Mouse (Mus musculus) embryonic facial prominence, embryonic 13.5 days (tissue): Measurements from ENCODE around the gene Hist3h2ba. TPM values are rescaled to one million over a fixed set of nuclear protein-coding genes. Genes with fewer than 3 reads are reported as not detected.

Source experiments
- ATAC-seq: fragments of 200-750 bp; cut with Nextera tagmentation; 2 replicates; pipeline ENCODE4 v1.8.0; 2017; ENCODE audit warnings: low read depth; ENCODE audit not compliant: insufficient number of reproducible peaks, insufficient read depth, low FRiP score, low TSS enrichment
- H3K27ac ChIP-seq: fragments of 300-500 bp; sonication (generic); 2 replicates; pipeline ENCODE4 v1.5.1; 2015; ENCODE audit warnings: moderate library complexity, mild to moderate bottlenecking, inconsistent platforms
- H3K27me3 ChIP-seq: fragments of 300-500 bp; sonication (generic); 2 replicates; pipeline ENCODE4 v1.6.1; 2015; ENCODE audit warnings: mild to moderate bottlenecking, inconsistent platforms
- H3K36me3 ChIP-seq: fragments of 300-500 bp; sonication (generic); 2 replicates; pipeline ENCODE4 v1.6.1; 2015; ENCODE audit warnings: mild to moderate bottlenecking, inconsistent platforms
- H3K4me1 ChIP-seq: fragments of 300-500 bp; sonication (generic); 2 replicates; pipeline ENCODE4 v1.6.1; 2015; ENCODE audit warnings: inconsistent platforms
- H3K4me2 ChIP-seq: fragments of 300-500 bp; sonication (generic); 2 replicates; pipeline ENCODE4 v1.6.1; 2015; ENCODE audit warnings: moderate library complexity, mild to moderate bottlenecking, inconsistent platforms
- H3K4me3 ChIP-seq: fragments of 300-500 bp; sonication (generic); 2 replicates; pipeline ENCODE4 v1.5.1; 2015; ENCODE audit warnings: mild to moderate bottlenecking, inconsistent platforms
- H3K9ac ChIP-seq: fragments of 300-500 bp; sonication (generic); 2 replicates; pipeline ENCODE4 v1.6.1; 2015; ENCODE audit warnings: mild to moderate bottlenecking, inconsistent platforms
- H3K9me3 ChIP-seq: fragments of 300-500 bp; sonication (generic); 2 replicates; pipeline ENCODE4 v1.6.1; 2016; ENCODE audit warnings: inconsistent platforms
- WGBS: fragments of 180-500 bp; shearing (Covaris S2); methylation state at CpG from one replicate; pipeline ENCODE4 v1.1.7; 2015; ENCODE audit warnings: mixed read lengths; 5-methylcytosine and 5-hydroxymethylcytosine counted together
- polyA plus RNA-seq: library from polyadenylated mRNA; unstranded; fragments of >200 nt; fragmentation: Nextera tagmentation; extraction: Ambion mirVana; gene quantifications from 2 replicates; pipeline ENCODE4 v1.2.1, GENCODE M21; 2015

The Hist3h2ba gene
- polyA plus RNA-seq, 1 experiment from 2014 or later: 46.9 TPM

- no peak for ATAC-seq
- H3K27ac ChIP-seq: no peak overlapping the region
- H3K4me3 ChIP-seq: no peak overlapping the region
- no peak overlapping the region for H3K4me2 ChIP-seq
- H3K36me3 ChIP-seq: peaks cover 32% of the 10 kb centered on the region
- no peaks in the 10 kb centered on the region for H3K4me1 ChIP-seq
- no peaks in the 10 kb centered on the region for H3K9me3 ChIP-seq
- H3K27me3 ChIP-seq: no peaks in the 10 kb centered on the region
- H3K9ac ChIP-seq: no peak overlapping the region
- 81% methylated on average over 6 of the region's 6 CpGs for WGBS
Observed at GRCm38 (mm10) chr11:58969659-58970058, 20.9 kb downstream of the Hist3h2ba start.

GRCm38 (mm10) chr11:58970831-58971530 lies 22.3 kb downstream of the Hist3h2ba start:
- H3K4me2 ChIP-seq: no peak overlapping the region
- H3K27me3 ChIP-seq: no peaks in the 10 kb centered on the region
- H3K9me3 ChIP-seq: no peaks in the 10 kb centered on the region
- no peak overlapping the region for H3K27ac ChIP-seq
- ATAC-seq: no peak; the same call in 1 of the 2 replicates
- 90% methylated on average over 21 of the region's 21 CpGs for WGBS
- no peak overlapping the region for H3K9ac ChIP-seq
- peaks cover 34% of the 10 kb centered on the region for H3K36me3 ChIP-seq
- no peak overlapping the region for H3K4me3 ChIP-seq
- H3K4me1 ChIP-seq: no peaks in the 10 kb centered on the region

- H3K4me2 ChIP-seq: no peak overlapping the region
- H3K4me1 ChIP-seq: peaks cover under 1% of the 10 kb centered on the region; the same call in 1 of the 2 replicates
- no peaks in the 10 kb centered on the region for H3K27me3 ChIP-seq
- H3K9ac ChIP-seq: no peak overlapping the region
- H3K36me3 ChIP-seq: peaks cover 34% of the 10 kb centered on the region
- no peaks in the 10 kb centered on the region for H3K9me3 ChIP-seq
- no peak for ATAC-seq
- H3K27ac ChIP-seq: no peak overlapping the region
- WGBS: 92% methylated on average over 3 of the region's 3 CpGs
- no peak overlapping the region for H3K4me3 ChIP-seq
Observed at GRCm38 (mm10) chr11:58971796-58972195, 23.1 kb downstream of the Hist3h2ba start.

GRCm38 (mm10) chr11:58974414-58974813 lies 25.7 kb downstream of the Hist3h2ba start:
- Histone ChIP-seq H3K4me2 (no peak overlapping the region), H3K36me3 (peaks cover 30% of the 10 kb centered on the region), H3K4me1 (peaks cover 13% of the 10 kb centered on the region), H3K4me3 (no peak overlapping the region), H3K27ac (no peak overlapping the region), H3K9me3 (no peaks in the 10 kb centered on the region), H3K9ac (no peak overlapping the region), H3K27me3 (no peaks in the 10 kb centered on the region)
- WGBS: 81% methylated on average over 3 of the region's 3 CpGs
- ATAC-seq: no peak

- H3K9ac ChIP-seq: peak overlapping the region; percentile 97
- H3K4me2 ChIP-seq: peak overlapping the region; percentile 99
- H3K4me3 ChIP-seq: peak overlapping the region; percentile 99
- under 1% methylated on average over 29 of the region's 29 CpGs for WGBS
- H3K36me3 ChIP-seq: peaks cover 22% of the 10 kb centered on the region
- peak overlapping the region; percentile 48; the same call in 1 of the 2 replicates for H3K27ac ChIP-seq
- no peaks in the 10 kb centered on the region for H3K9me3 ChIP-seq
- H3K27me3 ChIP-seq: no peaks in the 10 kb centered on the region
- H3K4me1 ChIP-seq: peaks cover 32% of the 10 kb centered on the region
- no peak for ATAC-seq
Observed at GRCm38 (mm10) chr11:58977150-58977549, 28.4 kb downstream of the Hist3h2ba start.

- ATAC-seq: no peak
- under 1% methylated on average over 21 of the region's 21 CpGs for WGBS
- peak overlapping the region; percentile 48; the same call in 1 of the 2 replicates for H3K27ac ChIP-seq
Observed at GRCm38 (mm10) chr11:58977607-58978026, 28.9 kb downstream of the Hist3h2ba start.

GRCm38 (mm10) chr11:58978027-58978705 lies 29.4 kb downstream of the Hist3h2ba start, which contains the start of gene Trim11:
TSS of gene Trim11 (plus strand) at chr11:58978093.
- under 1% methylated on average over 64 of the region's 64 CpGs for WGBS
- Histone ChIP-seq H3K4me2 (peak within 1 kb of the TSS; percentile 99), H3K4me1 (peaks cover 32% of the 10 kb centered on the region), H3K36me3 (peaks cover 27% of the 10 kb centered on the region), H3K4me3 (peak within 1 kb of the TSS; percentile 99), H3K27ac (peak within 1 kb of the TSS; percentile 73), H3K27me3 (no peaks in the 10 kb centered on the region), H3K9me3 (no peaks in the 10 kb centered on the region), H3K9ac (peak within 1 kb of the TSS; percentile 97)
- ATAC-seq: peak; percentile 43

More at GRCm38 (mm10) chr11:58977607-58978026, 28.9 kb downstream of the Hist3h2ba start:
- Histone ChIP-seq H3K9me3 (no peaks in the 10 kb centered on the region), H3K4me3 (peak overlapping the region; percentile 99), H3K4me2 (peak overlapping the region; percentile 99), H3K27me3 (no peaks in the 10 kb centered on the region), H3K4me1 (peaks cover 32% of the 10 kb centered on the region), H3K36me3 (peaks cover 23% of the 10 kb centered on the region), H3K9ac (peak overlapping the region; percentile 97)

GRCm38 (mm10) chr11:58978706-58979030 lies 29.9 kb downstream of the Hist3h2ba start:
- no peaks in the 10 kb centered on the region for H3K27me3 ChIP-seq
- H3K4me3 ChIP-seq: peak overlapping the region; percentile 99
- WGBS: 2% methylated on average over 5 of the region's 5 CpGs
- H3K27ac ChIP-seq: peak overlapping the region; percentile 39; the same call in 1 of the 2 replicates
- H3K9ac ChIP-seq: peak overlapping the region; percentile 97
- no peaks in the 10 kb centered on the region for H3K9me3 ChIP-seq
- peak overlapping the region; percentile 99 for H3K4me2 ChIP-seq
- H3K36me3 ChIP-seq: peaks cover 28% of the 10 kb centered on the region
- H3K4me1 ChIP-seq: peaks cover 32% of the 10 kb centered on the region
- ATAC-seq: no peak

- Histone ChIP-seq H3K27ac (no peak overlapping the region), H3K4me3 (peak overlapping the region; percentile 99), H3K4me1 (peaks cover 32% of the 10 kb centered on the region), H3K9ac (peak overlapping the region; percentile 97), H3K36me3 (peaks cover 30% of the 10 kb centered on the region), H3K27me3 (no peaks in the 10 kb centered on the region), H3K4me2 (peak overlapping the region; percentile 99), H3K9me3 (no peaks in the 10 kb centered on the region)
- 61% methylated on average over 3 of the region's 3 CpGs for WGBS
- ATAC-seq: no peak
Observed at GRCm38 (mm10) chr11:58979183-58979582, 30.5 kb downstream of the Hist3h2ba start.

- H3K27ac ChIP-seq: no peak overlapping the region
- no peaks in the 10 kb centered on the region for H3K9me3 ChIP-seq
- peaks cover 32% of the 10 kb centered on the region for H3K4me1 ChIP-seq
- ATAC-seq: no peak
- H3K4me3 ChIP-seq: peak overlapping the region; percentile 99
- H3K9ac ChIP-seq: peak overlapping the region; percentile 97
- H3K4me2 ChIP-seq: peak overlapping the region; percentile 99
- H3K27me3 ChIP-seq: no peaks in the 10 kb centered on the region
- H3K36me3 ChIP-seq: peaks cover 30% of the 10 kb centered on the region
- 65% methylated on average over 7 of the region's 7 CpGs for WGBS
Observed at GRCm38 (mm10) chr11:58979661-58980060, 30.9 kb downstream of the Hist3h2ba start.

- 55% methylated on average over 5 of the region's 5 CpGs for WGBS
- Histone ChIP-seq H3K4me2 (peak overlapping the region; percentile 99), H3K27ac (no peak overlapping the region), H3K9ac (peak overlapping the region; percentile 97; the same call in 1 of the 2 replicates), H3K9me3 (no peaks in the 10 kb centered on the region), H3K36me3 (peaks cover 37% of the 10 kb centered on the region), H3K4me3 (no peak overlapping the region), H3K27me3 (no peaks in the 10 kb centered on the region), H3K4me1 (peaks cover 32% of the 10 kb centered on the region)
- no peak for ATAC-seq
Observed at GRCm38 (mm10) chr11:58980381-58980990, 31.8 kb downstream of the Hist3h2ba start.
